Mouse (Mus musculus) heart, postnatal 0 days (tissue): ENCODE results near the gene Gm28044. TPM values are rescaled to one million over a fixed set of nuclear protein-coding genes. Genes with fewer than 3 reads are reported as not detected.

Source experiments
- ATAC-seq: fragments of 200-750 bp; cut with Nextera tagmentation; 2 replicates; pipeline ENCODE4 v1.8.0; 2017; ENCODE audit warnings: low read depth, moderate number of reproducible peaks, moderate library complexity; ENCODE audit not compliant: insufficient read depth
- DNase-seq: peaks from one replicate; pipeline ENCODE4 v3.0.0-alpha.2; 2016; ENCODE audit warnings: low spot score
- H3K27ac ChIP-seq: fragments of 300-500 bp; sonication (generic); 2 replicates; pipeline ENCODE4 v1.5.1; 2014; ENCODE audit warnings: low read depth, mild to moderate bottlenecking
- H3K27me3 ChIP-seq: fragments of 300-500 bp; sonication (generic); 2 replicates; pipeline ENCODE4 v1.6.1; 2014; ENCODE audit warnings: low read length, mixed read lengths; ENCODE audit not compliant: control insufficient read depth, insufficient read depth
- H3K36me3 ChIP-seq: fragments of 300-500 bp; sonication (generic); replicated peaks from 2 replicates; pipeline ENCODE4 v1.6.1; 2014; ENCODE audit warnings: low read length, mixed read lengths; ENCODE audit not compliant: control insufficient read depth, insufficient read depth
- H3K4me1 ChIP-seq: fragments of 300-500 bp; sonication (generic); 2 replicates; pipeline ENCODE4 v1.6.1; 2014; ENCODE audit warnings: antibody characterized with exemption; ENCODE audit not compliant: control insufficient read depth, insufficient read depth
- H3K4me2 ChIP-seq: fragments of 300-500 bp; sonication (generic); 2 replicates; pipeline ENCODE4 v1.6.1; 2014; ENCODE audit warnings: low read depth, mild to moderate bottlenecking, low read length, moderate library complexity
- H3K4me3 ChIP-seq: fragments of 300-500 bp; sonication (generic); 2 replicates; pipeline ENCODE4 v1.5.1; 2014; ENCODE audit warnings: low read depth, low read length
- H3K9ac ChIP-seq: fragments of 300-500 bp; sonication (generic); replicated peaks from 2 replicates; pipeline ENCODE4 v1.6.1; 2014; ENCODE audit warnings: low read depth, low read length, mixed read lengths
- H3K9me3 ChIP-seq: fragments of 300-500 bp; sonication (generic); replicated peaks from 2 replicates; pipeline ENCODE4 v1.6.1; 2016; ENCODE audit warnings: low read length; ENCODE audit not compliant: control insufficient read depth
- CTCF ChIP-seq: IDR thresholded peaks from 2 replicates; pipeline ENCODE4 v1.5.1; 2016; ENCODE audit warnings: antibody characterized with exemption, control low read depth, low read depth
- EP300 ChIP-seq: IDR thresholded peaks from 2 replicates; pipeline ENCODE4 v1.6.1; 2016; ENCODE audit warnings: antibody characterized with exemption, low read depth
- WGBS: fragments of 180-500 bp; shearing (Covaris S2); extraction: QIAGEN DNeasy Blood & Tissue Kit; methylation state at CpG from one replicate; pipeline ENCODE4 v1.1.7; 2014; 5-methylcytosine and 5-hydroxymethylcytosine counted together
- polyA plus RNA-seq: library from polyadenylated mRNA; unstranded; fragments of >200 nt; fragmentation: Nextera tagmentation; extraction: Ambion mirVana; gene quantifications from 2 replicates; pipeline ENCODE4 v1.2.1, GENCODE M21; 2015
- total RNA-seq: library from RNA; depleted of rRNA; stranded (reverse); fragments of >200 nt; gene quantifications from 2 replicates; pipeline ENCODE4 v1.2.3, GENCODE M21; 2014; ENCODE audit warnings: low replicate concordance

Gm28044 gene
- total and polyA plus RNA-seq, 2 experiments from 2014 or later: 0.30 TPM; not detected in 1

DNA sequence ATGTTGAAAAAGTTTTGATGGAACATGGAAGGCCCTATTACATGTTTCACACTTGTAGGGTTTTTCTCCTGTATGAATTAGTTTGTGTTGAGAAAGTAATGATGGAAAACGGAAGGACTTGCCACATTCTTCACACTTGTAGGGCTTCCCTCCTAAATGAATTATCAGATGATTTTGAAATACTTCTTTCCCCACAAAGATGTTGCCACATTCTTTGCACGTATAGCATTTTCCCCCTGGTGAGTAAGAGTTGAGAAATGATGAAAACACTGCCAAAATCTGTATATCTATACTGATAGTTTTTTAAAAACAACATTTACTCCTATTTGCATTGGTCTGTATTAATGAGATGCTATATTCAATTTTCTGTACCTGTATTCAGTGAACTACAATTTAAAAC lies 16.9 kb downstream of the Gm28044 start:
- TF ChIP-seq CTCF: no peak
- no peak for TF ChIP-seq EP300
- H3K4me2 ChIP-seq: no peak overlapping the region
- no peaks in the 10 kb centered on the region for H3K9me3 ChIP-seq
- WGBS: 77% methylated on average over 2 of the region's 2 CpGs
- no peak overlapping the region for H3K9ac ChIP-seq
- DNase-seq: no peak
- no peak for ATAC-seq
- H3K27me3 ChIP-seq: no peaks in the 10 kb centered on the region
- no peaks in the 10 kb centered on the region for H3K4me1 ChIP-seq
- H3K36me3 ChIP-seq: peaks cover 26% of the 10 kb centered on the region
- no peak overlapping the region for H3K27ac ChIP-seq
- no peak overlapping the region for H3K4me3 ChIP-seq

DNA sequence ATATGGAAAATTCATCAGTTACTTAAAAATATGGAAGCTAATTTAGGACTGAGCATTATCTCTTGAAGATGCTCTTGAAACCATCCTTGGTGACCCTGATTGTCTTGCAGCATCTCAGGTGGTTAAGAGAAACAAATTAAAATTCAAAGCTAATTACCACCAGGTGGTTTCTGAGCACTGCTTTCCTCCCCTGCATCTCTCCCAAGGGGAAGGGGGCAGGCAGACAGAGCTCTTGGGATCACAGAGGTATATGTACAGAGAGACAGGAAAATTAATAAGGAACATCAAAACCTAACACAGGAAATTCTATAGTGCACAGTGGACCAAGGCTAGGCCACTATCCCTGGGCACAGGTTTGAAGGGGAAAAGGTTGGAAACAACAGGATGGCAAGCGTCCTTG lies 27.5 kb downstream of the Gm28044 start:
- no peak for ATAC-seq

DNA sequence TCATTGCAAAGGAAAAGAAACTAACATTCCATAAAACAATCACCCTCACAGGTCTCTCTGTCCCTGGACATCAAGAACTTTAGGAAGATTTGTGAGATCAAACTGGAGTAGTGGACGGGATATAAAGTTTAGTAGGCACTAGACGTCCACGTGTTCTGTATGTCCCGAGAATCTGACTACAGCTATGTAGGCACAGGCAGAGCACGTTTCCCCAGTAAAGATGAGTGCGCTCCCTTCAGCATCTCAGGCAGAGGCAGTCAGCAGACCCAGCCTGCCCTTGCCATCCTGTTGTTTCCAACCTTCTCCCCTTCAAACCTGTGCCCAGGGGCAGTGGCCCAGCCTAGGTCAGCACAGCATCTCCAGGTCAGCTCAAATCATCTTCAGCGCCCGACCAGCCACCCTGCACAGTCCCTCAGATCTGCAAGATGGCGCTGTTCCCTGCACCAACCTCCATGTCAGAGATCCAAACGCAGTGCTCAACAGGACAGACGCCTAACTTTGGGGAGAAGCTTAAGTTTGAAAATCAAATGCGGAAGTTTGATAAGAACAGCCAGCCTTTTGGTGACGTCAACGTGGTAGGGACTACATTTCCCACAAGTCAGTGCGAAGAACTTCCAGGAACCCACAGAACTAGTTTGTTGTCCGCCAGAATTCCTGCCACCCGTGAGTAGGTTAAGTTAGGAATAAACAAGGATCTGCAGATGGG lies 28.2 kb downstream of the Gm28044 start, which contains the start of gene Zfp595:
Zfp595 (minus strand) TSS at position 552 of the 706 bp plus-strand sequence.
- TF ChIP-seq CTCF: peak; percentile 52
- no peak for TF ChIP-seq EP300

More for the DNA sequence above, 27.5 kb downstream of the Gm28044 start:
- no peak for DNase-seq
- peak overlapping the region; percentile 52 for H3K4me3 ChIP-seq
- peak overlapping the region; percentile 58; the same call in 1 of the 2 replicates for H3K27ac ChIP-seq
- H3K36me3 ChIP-seq: no peaks in the 10 kb centered on the region
- peak overlapping the region; percentile 63 for H3K4me2 ChIP-seq
- H3K9me3 ChIP-seq: no peaks in the 10 kb centered on the region
- peak overlapping the region; percentile 23; the same call in 1 of the 2 replicates for H3K9ac ChIP-seq
- no peaks in the 10 kb centered on the region for H3K27me3 ChIP-seq
- H3K4me1 ChIP-seq: no peaks in the 10 kb centered on the region
- TF ChIP-seq EP300: no peak
- TF ChIP-seq CTCF: no peak
- WGBS: 77% methylated on average over 1 of the region's 1 CpGs

DNA sequence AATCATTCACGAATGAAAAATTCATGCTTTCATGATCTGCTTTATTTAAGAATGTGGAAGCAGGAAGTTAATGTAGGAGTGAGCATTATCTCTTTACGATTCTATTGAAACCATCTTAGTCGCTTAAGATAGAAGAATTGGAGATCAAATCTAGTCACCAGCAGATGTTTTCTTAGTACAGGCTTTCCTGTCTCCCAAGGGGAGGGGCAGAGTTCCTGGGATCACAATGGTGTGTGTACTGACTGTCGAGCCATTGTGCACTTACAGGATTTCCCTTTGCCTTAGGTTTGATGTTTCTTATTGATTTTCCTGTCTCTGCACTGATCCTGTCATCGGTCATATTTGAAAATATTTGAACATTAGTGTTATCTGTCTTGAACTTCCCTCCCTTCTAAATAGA lies 53.6 kb downstream of the Gm28044 start:
- no peak for TF ChIP-seq EP300
- no peak for TF ChIP-seq CTCF
- Histone ChIP-seq H3K4me1 (peaks cover 7% of the 10 kb centered on the region; the same call in 1 of the 2 replicates), H3K9me3 (no peaks in the 10 kb centered on the region), H3K4me3 (peak overlapping the region; percentile 90), H3K36me3 (no peaks in the 10 kb centered on the region), H3K9ac (peak overlapping the region; percentile 81; the same call in 1 of the 2 replicates), H3K27ac (peak overlapping the region; percentile 77), H3K4me2 (peak overlapping the region; percentile 91), H3K27me3 (no peaks in the 10 kb centered on the region)
- no peak for ATAC-seq
- 20% methylated on average over 5 of the region's 5 CpGs for WGBS
- peak; percentile 6 for DNase-seq

More for the DNA sequence above, 28.2 kb downstream of the Gm28044 start, which contains the start of gene Zfp595:
- ATAC-seq (peak; percentile 90), DNase-seq (peak; percentile 88)
- Histone ChIP-seq H3K9me3 (no peaks in the 10 kb centered on the region), H3K4me3 (peak within 1 kb of the TSS; percentile 52), H3K27me3 (no peaks in the 10 kb centered on the region), H3K27ac (peak within 1 kb of the TSS; percentile 58), H3K4me2 (peak within 1 kb of the TSS; percentile 63), H3K4me1 (no peaks in the 10 kb centered on the region), H3K36me3 (no peaks in the 10 kb centered on the region), H3K9ac (peak within 1 kb of the TSS; percentile 23; the same call in 1 of the 2 replicates)
- 9% methylated on average over 17 of the region's 17 CpGs for WGBS

DNA sequence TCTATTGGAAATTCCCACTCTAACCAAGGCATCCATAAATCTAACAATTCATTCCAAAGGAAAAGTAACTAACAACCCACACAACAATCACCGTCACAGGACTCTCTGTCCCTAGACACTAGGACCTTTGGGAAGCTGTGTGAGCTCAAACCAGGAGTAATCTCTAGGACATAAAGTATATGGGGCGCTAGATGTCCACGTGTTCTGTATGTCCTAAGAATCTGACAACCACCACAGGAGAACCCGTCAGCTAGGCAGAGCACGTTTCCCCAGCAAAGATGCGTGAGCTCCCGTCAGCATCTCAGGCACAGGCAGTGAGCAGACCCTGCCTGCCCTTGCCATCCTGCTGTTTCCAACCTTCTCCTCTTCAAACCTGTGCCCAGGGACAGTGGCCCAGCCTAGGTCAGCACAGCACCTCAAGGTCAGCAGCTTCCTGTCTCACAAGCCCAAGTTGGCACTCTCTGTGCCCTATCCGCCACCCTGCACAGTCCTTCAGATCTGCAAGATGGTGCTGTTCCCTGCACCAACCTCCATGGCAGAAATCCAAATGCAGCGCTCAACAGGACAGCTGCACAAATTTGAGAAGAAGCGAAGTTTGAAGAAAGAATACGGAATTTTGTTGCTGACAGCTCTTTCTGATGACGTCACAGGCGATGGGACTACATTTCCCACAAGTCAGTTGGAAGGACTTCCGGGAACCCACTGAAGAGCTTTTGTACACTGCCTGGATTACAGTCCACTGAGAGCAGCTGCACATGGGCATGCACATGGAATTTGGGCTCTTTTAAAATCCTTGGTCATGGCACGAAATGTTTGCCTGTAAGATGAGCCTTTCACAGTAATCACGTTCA lies 54.3 kb downstream of the Gm28044 start, which contains the start of gene Zfp457:
Zfp457 (minus strand) TSS at position 664 of the 851 bp plus-strand sequence.
- H3K4me1 ChIP-seq: peaks cover 7% of the 10 kb centered on the region; the same call in 1 of the 2 replicates
- H3K27ac ChIP-seq: peak within 1 kb of the TSS; percentile 77
- WGBS: 7% methylated on average over 16 of the region's 16 CpGs
- ATAC-seq: peak; percentile 98
- no peaks in the 10 kb centered on the region for H3K9me3 ChIP-seq
- peak; percentile 91 for DNase-seq
- TF ChIP-seq CTCF: no peak
- peak within 1 kb of the TSS; percentile 91 for H3K4me2 ChIP-seq
- no peaks in the 10 kb centered on the region for H3K36me3 ChIP-seq
- peak within 1 kb of the TSS; percentile 90 for H3K4me3 ChIP-seq
- peak within 1 kb of the TSS; percentile 81 for H3K9ac ChIP-seq
- no peaks in the 10 kb centered on the region for H3K27me3 ChIP-seq
